Mouse (Mus musculus): ENCODE measurements at regions not wholly inside any gene's neighbourhood (a gene's known extent, or its start where the extent isn't known, plus 50 kb on each side); places are given as distances from the start of the nearest gene placed in this dataset.

DNA sequence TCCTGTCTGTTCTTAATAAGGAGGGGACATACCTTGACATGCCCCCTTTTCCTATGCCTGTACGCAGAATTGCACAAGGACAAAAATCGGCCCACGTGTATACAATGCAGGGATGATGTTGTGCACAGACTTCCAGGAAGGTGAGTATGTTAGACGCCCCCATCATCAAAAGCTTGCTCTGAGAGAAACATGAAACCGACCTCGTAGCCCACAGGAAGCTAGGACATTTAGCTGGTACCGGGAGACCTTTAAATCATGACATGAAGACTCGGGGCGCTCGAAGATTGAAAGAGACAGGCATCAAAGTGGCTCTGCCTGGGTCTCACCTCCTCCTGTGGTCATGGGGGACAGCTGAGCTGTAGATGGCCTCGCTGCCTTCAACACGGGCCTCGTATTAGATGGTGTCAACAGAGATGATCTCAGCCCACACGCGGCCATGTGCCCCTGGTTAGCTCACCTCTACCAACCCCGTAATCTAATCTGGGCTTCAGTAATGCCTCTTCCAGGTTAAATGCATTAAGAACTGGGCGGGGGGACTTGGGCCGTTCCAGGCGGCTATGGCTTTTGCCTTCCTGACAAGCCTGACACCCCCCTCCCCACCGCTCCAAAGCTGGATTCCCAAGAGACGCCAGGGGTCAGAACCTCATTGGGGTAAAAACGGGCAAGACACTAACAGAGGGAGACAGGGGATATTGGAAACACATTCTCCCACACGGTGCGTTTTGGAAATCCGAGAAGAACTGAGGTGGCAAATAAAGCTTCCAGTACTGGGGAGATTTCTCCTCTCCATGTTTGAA is 520.9 kb upstream of the Tbx3 start:
- TF ChIP-seq POLR2A (IDR thresholded peaks at IDR 0.05; ENCODE audit: borderline replicate concordance, extremely low read depth, insufficient read depth, insufficient read length) = no peak
- H3K4me2 ChIP-seq (replicated peaks; ENCODE audit: low read depth, low read length, severe bottlenecking) = no peak overlapping the region
- 52% methylated on average over 25 of the region's 25 CpGs for WGBS
- 0 out of 2 replicates have a peak, but pooled peaks cover 5% of the 10 kb centered on the region for H3K9me3 ChIP-seq (ENCODE audit: control insufficient read depth, low read length)
- no peaks in the 10 kb centered on the region for H3K4me1 ChIP-seq (ENCODE audit: control insufficient read depth, insufficient read depth, low read length)
- H3K27ac ChIP-seq (replicated peaks; ENCODE audit: low read depth, low read length) = no peak overlapping the region
- H3K9ac ChIP-seq (ENCODE audit: low read depth, low read length, severe bottlenecking) = no peak overlapping the region
- DNase-seq (ENCODE audit: low spot score) (no peak), ATAC-seq (ENCODE audit: low FRiP score, low read depth) (no peak)
- no peaks in the 10 kb centered on the region for H3K36me3 ChIP-seq (ENCODE audit: control insufficient read depth, insufficient read depth, low read length)
- no peaks in the 10 kb centered on the region for H3K27me3 ChIP-seq (ENCODE audit: control insufficient read depth, insufficient read depth, low read length)
- no peak overlapping the region for H3K4me3 ChIP-seq (replicated peaks; ENCODE audit: low read length)

DNA sequence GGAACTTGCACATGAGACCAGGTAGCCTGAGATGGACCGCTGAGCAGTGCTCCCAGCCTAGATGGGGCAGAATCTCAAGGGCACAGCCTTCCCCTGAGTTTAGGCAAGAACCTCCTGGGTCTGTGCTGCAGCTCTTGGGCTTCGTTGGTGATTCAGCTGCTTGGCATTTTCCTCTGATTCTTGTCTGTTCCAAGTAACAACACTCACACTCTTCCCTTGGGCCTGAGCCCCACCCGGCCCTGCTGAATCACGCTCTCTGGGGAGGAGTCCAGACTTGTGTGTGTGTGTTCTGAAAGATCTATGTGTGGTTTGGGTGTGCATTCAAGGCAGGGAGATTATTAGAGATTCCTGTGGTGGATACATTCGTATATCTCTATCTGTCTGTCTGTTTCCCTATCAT is 517.4 kb upstream of the Tbx3 start:
- Histone ChIP-seq H3K9ac (ENCODE audit: low read depth, low read length, severe bottlenecking) (no peak overlapping the region), H3K36me3 (ENCODE audit: control insufficient read depth, insufficient read depth, low read length) (no peaks in the 10 kb centered on the region), H3K4me3 (replicated peaks; ENCODE audit: low read length) (no peak overlapping the region), H3K4me1 (ENCODE audit: control insufficient read depth, insufficient read depth, low read length) (no peaks in the 10 kb centered on the region), H3K9me3 (ENCODE audit: control insufficient read depth, low read length) (peaks cover 10% of the 10 kb centered on the region), H3K27ac (replicated peaks; ENCODE audit: low read depth, low read length) (no peak overlapping the region), H3K4me2 (replicated peaks; ENCODE audit: low read depth, low read length, severe bottlenecking) (no peak overlapping the region), H3K27me3 (ENCODE audit: control insufficient read depth, insufficient read depth, low read length) (no peaks in the 10 kb centered on the region)
- ATAC-seq (ENCODE audit: low FRiP score, low read depth) (no peak), DNase-seq (ENCODE audit: low spot score) (no peak)
- TF ChIP-seq POLR2A (IDR thresholded peaks at IDR 0.05; ENCODE audit: borderline replicate concordance, extremely low read depth, insufficient read depth, insufficient read length) = no peak
- WGBS = 91% methylated on average over 5 of the region's 5 CpGs

DNA sequence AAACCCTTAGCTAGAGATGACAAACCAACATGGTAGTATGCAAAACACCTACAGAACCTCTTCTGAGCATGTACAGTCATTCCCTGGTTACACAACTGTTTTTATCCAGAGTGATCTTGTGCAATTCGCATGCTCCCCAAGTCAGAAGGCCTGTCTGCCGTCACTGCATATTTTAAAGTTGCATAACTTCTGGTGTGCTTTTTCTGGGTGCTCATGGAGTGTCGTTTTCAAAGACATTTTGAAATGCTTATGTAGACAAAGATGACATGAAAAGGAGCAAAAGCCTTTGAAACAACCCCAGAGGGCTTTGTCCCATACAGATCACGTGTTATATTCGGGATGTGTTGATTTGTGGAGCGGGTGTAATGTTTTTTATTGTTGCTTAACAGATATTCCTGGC is 513.8 kb upstream of the Tbx3 start:
- Histone ChIP-seq H3K27me3 (ENCODE audit: control insufficient read depth, insufficient read depth, low read length) (no peaks in the 10 kb centered on the region), H3K9me3 (ENCODE audit: control insufficient read depth, low read length) (peaks cover 10% of the 10 kb centered on the region), H3K4me2 (replicated peaks; ENCODE audit: low read depth, low read length, severe bottlenecking) (no peak overlapping the region), H3K4me1 (ENCODE audit: control insufficient read depth, insufficient read depth, low read length) (no peaks in the 10 kb centered on the region), H3K9ac (ENCODE audit: low read depth, low read length, severe bottlenecking) (no peak overlapping the region), H3K27ac (replicated peaks; ENCODE audit: low read depth, low read length) (no peak overlapping the region), H3K4me3 (replicated peaks; ENCODE audit: low read length) (no peak overlapping the region), H3K36me3 (ENCODE audit: control insufficient read depth, insufficient read depth, low read length) (no peaks in the 10 kb centered on the region)
- no peak for TF ChIP-seq POLR2A (IDR thresholded peaks at IDR 0.05; ENCODE audit: borderline replicate concordance, extremely low read depth, insufficient read depth, insufficient read length)
- DNase-seq (ENCODE audit: low spot score) (no peak), ATAC-seq (ENCODE audit: low FRiP score, low read depth) (no peak)
- 83% methylated on average over 6 of the region's 6 CpGs for WGBS

DNA sequence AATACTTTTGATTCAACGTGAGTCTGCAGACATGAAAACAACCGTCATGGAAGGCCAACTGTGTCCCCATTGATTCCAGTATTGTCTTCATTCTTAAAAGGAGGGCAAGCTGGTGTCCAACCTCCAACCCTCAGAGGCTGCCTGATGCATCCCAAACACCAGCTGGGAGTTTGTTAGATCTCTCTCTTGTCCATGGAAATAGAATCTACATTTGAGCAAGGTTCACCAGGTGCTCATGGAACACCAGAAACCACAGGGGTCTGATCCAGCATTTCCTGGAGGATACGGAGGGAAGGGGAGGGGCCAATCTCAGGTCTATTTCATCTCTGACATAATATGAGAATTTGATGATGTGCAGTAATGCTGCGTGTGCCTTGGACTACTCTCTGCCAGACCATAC is 512.3 kb upstream of the Tbx3 start:
- Histone ChIP-seq H3K4me1 (ENCODE audit: control insufficient read depth, insufficient read depth, low read length) (no peaks in the 10 kb centered on the region), H3K27me3 (ENCODE audit: control insufficient read depth, insufficient read depth, low read length) (no peaks in the 10 kb centered on the region), H3K36me3 (ENCODE audit: control insufficient read depth, insufficient read depth, low read length) (no peaks in the 10 kb centered on the region), H3K4me3 (replicated peaks; ENCODE audit: low read length) (no peak overlapping the region), H3K9me3 (ENCODE audit: control insufficient read depth, low read length) (peaks cover 10% of the 10 kb centered on the region), H3K4me2 (replicated peaks; ENCODE audit: low read depth, low read length, severe bottlenecking) (no peak overlapping the region), H3K9ac (ENCODE audit: low read depth, low read length, severe bottlenecking) (no peak overlapping the region), H3K27ac (replicated peaks; ENCODE audit: low read depth, low read length) (no peak overlapping the region)
- WGBS = 78% methylated on average over 4 of the region's 4 CpGs
- TF ChIP-seq POLR2A (IDR thresholded peaks at IDR 0.05; ENCODE audit: borderline replicate concordance, extremely low read depth, insufficient read depth, insufficient read length) = no peak
- no peak for DNase-seq (ENCODE audit: low spot score)
- ATAC-seq (ENCODE audit: low FRiP score, low read depth) = no peak

DNA sequence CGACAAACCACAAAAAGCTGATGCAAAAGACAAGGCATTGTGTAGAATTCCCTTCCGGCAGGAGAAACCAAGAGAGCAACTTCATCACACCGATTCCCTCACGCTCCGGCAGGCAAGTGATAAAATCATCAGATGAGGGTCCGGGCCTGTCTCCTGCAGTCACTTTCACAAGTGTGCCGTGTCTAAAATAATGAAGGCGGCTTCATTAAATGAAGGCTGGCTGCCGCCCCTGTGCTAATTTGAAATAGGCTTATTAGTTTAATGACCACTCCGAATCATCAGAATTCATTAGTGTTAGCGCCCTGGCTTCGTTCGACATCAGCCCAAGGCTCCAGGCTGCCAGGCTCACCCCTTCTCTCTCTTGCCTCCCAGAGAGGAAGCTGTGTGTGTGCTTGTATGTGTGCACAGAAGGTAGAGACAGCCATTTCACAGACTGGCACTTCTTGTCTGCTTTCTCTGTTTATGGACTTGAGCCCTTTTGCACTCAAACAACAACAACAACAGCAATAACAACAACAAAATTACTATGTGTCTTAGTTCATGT is 508.3 kb upstream of the Tbx3 start:
- Histone ChIP-seq H3K27me3 (ENCODE audit: control insufficient read depth, insufficient read depth, low read length) (no peaks in the 10 kb centered on the region), H3K4me3 (replicated peaks; ENCODE audit: low read length) (no peak overlapping the region), H3K4me1 (ENCODE audit: control insufficient read depth, insufficient read depth, low read length) (no peaks in the 10 kb centered on the region), H3K9me3 (ENCODE audit: control insufficient read depth, low read length) (no peaks in the 10 kb centered on the region), H3K36me3 (ENCODE audit: control insufficient read depth, insufficient read depth, low read length) (no peaks in the 10 kb centered on the region), H3K4me2 (replicated peaks; ENCODE audit: low read depth, low read length, severe bottlenecking) (no peak overlapping the region), H3K27ac (replicated peaks; ENCODE audit: low read depth, low read length) (no peak overlapping the region), H3K9ac (ENCODE audit: low read depth, low read length, severe bottlenecking) (no peak overlapping the region)
- DNase-seq (ENCODE audit: low spot score) (no peak), ATAC-seq (ENCODE audit: low FRiP score, low read depth) (no peak)
- WGBS = 67% methylated on average over 13 of the region's 13 CpGs
- no peak for TF ChIP-seq POLR2A (IDR thresholded peaks at IDR 0.05; ENCODE audit: borderline replicate concordance, extremely low read depth, insufficient read depth, insufficient read length)

Data from limb, embryonic 14.5 days (tissue).